Mouse (Mus musculus): ENCODE results near the gene Trp63. TPM values are rescaled to one million over a fixed set of nuclear protein-coding genes. Genes with fewer than 3 reads are reported as not detected.

Gene Trp63
- polyA plus RNA-seq, 1 experiment from 2014 or later, result 0.37 TPM

- no peak overlapping the region for H3K4me2 ChIP-seq
- H3K36me3 ChIP-seq, result no peaks in the 10 kb centered on the region
- no peaks in the 10 kb centered on the region for H3K4me1 ChIP-seq (replicated peaks)
- no peak for ATAC-seq (ENCODE audit: insufficient number of reproducible peaks, low FRiP score)
- no peak overlapping the region for H3K27ac ChIP-seq (ENCODE audit: poor library complexity, severe bottlenecking)
- H3K9me3 ChIP-seq (replicated peaks), result no peaks in the 10 kb centered on the region
- H3K27me3 ChIP-seq (replicated peaks), result no peaks in the 10 kb centered on the region
- no peak overlapping the region for H3K4me3 ChIP-seq
- H3K9ac ChIP-seq, result no peak overlapping the region
- WGBS, result 62% methylated on average over 4 of the region's 4 CpGs
Measured at GRCm38 (mm10) chr16:25779964-25780363, 96.4 kb downstream of the Trp63 start.

- no peak overlapping the region for H3K9ac ChIP-seq
- H3K27ac ChIP-seq (ENCODE audit: poor library complexity, severe bottlenecking), result no peak overlapping the region
- H3K4me3 ChIP-seq, result no peak overlapping the region
Measured at GRCm38 (mm10) chr16:25784246-25784645, 100.7 kb downstream of the Trp63 start.

GRCm38 (mm10) chr16:25786457-25786856, 102.9 kb downstream of the Trp63 start:
- 64% methylated on average over 5 of the region's 5 CpGs for WGBS
- Histone ChIP-seq H3K9ac (no peak overlapping the region), H3K36me3 (no peaks in the 10 kb centered on the region), H3K4me2 (no peak overlapping the region), H3K27me3 (replicated peaks) (no peaks in the 10 kb centered on the region), H3K4me3 (no peak overlapping the region), H3K4me1 (replicated peaks) (no peaks in the 10 kb centered on the region), H3K9me3 (replicated peaks) (no peaks in the 10 kb centered on the region), H3K27ac (ENCODE audit: poor library complexity, severe bottlenecking) (no peak overlapping the region)
- no peak for ATAC-seq (ENCODE audit: insufficient number of reproducible peaks, low FRiP score)

More at GRCm38 (mm10) chr16:25784246-25784645, 100.7 kb downstream of the Trp63 start:
- no peak for ATAC-seq (ENCODE audit: insufficient number of reproducible peaks, low FRiP score)
- Histone ChIP-seq H3K9me3 (replicated peaks) (no peaks in the 10 kb centered on the region), H3K4me1 (replicated peaks) (no peaks in the 10 kb centered on the region), H3K4me2 (no peak overlapping the region), H3K27me3 (replicated peaks) (no peaks in the 10 kb centered on the region), H3K36me3 (no peaks in the 10 kb centered on the region)
- 79% methylated on average over 2 of the region's 2 CpGs for WGBS

GRCm38 (mm10) chr16:25792640-25793266, 109.2 kb downstream of the Trp63 start:
- H3K27ac ChIP-seq (ENCODE audit: poor library complexity, severe bottlenecking), result no peak overlapping the region
- H3K4me2 ChIP-seq, result no peak overlapping the region
- no peaks in the 10 kb centered on the region for H3K9me3 ChIP-seq (replicated peaks)
- no peaks in the 10 kb centered on the region for H3K4me1 ChIP-seq (replicated peaks)
- H3K27me3 ChIP-seq (replicated peaks), result no peaks in the 10 kb centered on the region
- no peak overlapping the region for H3K9ac ChIP-seq
- no peaks in the 10 kb centered on the region for H3K36me3 ChIP-seq
- 73% methylated on average over 5 of the region's 5 CpGs for WGBS
- no peak for ATAC-seq (ENCODE audit: insufficient number of reproducible peaks, low FRiP score)
- H3K4me3 ChIP-seq, result no peak overlapping the region

DNA sequence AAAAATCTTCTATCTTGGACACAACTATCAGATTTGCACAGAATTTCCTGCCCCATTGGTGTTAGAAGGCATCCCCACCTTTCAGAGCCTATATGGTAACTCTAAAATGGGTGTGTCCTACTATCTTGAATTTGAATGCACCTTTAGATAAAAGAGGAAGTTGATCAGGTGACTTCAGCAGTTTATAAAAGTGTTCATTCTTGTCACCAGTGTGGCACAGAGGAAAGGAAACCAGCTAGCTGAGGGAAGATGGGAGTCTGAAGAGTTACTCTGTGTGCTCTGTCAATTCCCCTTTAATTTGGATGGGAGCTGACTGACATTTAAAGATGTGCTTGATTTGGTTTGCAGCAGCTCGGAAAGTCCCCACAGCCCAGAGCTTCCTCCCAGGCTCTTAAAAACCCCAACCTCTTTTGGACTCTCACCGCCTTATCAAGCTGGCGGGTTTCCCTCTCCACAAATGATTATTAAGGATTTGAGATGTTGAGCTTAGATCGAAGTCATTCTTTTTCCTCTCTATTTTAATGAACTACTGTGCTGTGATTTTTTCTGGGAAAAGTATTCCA, 114.2 kb downstream of the Trp63 start:
- no peak for ATAC-seq (ENCODE audit: insufficient number of reproducible peaks, low FRiP score)
- 58% methylated on average over 4 of the region's 4 CpGs for WGBS
- no peaks in the 10 kb centered on the region for H3K4me1 ChIP-seq (replicated peaks)
- no peaks in the 10 kb centered on the region for H3K27me3 ChIP-seq (replicated peaks)
- H3K4me3 ChIP-seq, result no peak overlapping the region
- no peak overlapping the region for H3K4me2 ChIP-seq
- no peak overlapping the region for H3K9ac ChIP-seq
- no peaks in the 10 kb centered on the region for H3K9me3 ChIP-seq (replicated peaks)
- no peaks in the 10 kb centered on the region for H3K36me3 ChIP-seq
- no peak overlapping the region for H3K27ac ChIP-seq (ENCODE audit: poor library complexity, severe bottlenecking)

DNA sequence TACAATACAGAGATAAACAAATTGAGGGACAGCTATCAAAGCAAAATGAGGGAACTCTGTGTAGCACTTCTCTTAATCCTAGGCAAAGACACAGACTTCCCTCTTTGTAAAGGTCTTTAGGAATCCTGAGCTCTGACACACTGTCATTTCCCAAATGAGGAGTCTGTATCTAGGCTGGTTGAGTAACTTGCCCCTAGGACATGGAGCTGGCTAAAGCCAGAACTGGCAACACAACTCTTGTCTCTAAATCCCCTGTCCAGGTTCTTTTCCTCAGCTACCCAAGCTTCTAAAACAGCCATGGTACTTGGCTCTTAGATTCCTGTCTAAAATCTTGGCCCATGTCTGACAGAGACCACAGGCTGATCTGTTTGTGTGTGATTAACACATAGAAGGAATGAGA, 116.1 kb downstream of the Trp63 start:
- no peak for ATAC-seq (ENCODE audit: insufficient number of reproducible peaks, low FRiP score)
- no peak overlapping the region for H3K9ac ChIP-seq

GRCm38 (mm10) chr16:25804955-25805354, 121.4 kb downstream of the Trp63 start:
- H3K4me2 ChIP-seq, result no peak overlapping the region
- no peak overlapping the region for H3K9ac ChIP-seq
- H3K4me3 ChIP-seq, result no peak overlapping the region
- H3K27ac ChIP-seq (ENCODE audit: poor library complexity, severe bottlenecking), result no peak overlapping the region
- H3K4me1 ChIP-seq (replicated peaks), result peaks cover 5% of the 10 kb centered on the region; the same call in 1 of the 2 replicates
- ATAC-seq (ENCODE audit: insufficient number of reproducible peaks, low FRiP score), result no peak
- no peaks in the 10 kb centered on the region for H3K27me3 ChIP-seq (replicated peaks)
- 42% methylated on average over 3 of the region's 3 CpGs for WGBS
- no peaks in the 10 kb centered on the region for H3K36me3 ChIP-seq
- no peaks in the 10 kb centered on the region for H3K9me3 ChIP-seq (replicated peaks)

More for the DNA sequence above, 116.1 kb downstream of the Trp63 start:
- H3K36me3 ChIP-seq, result no peaks in the 10 kb centered on the region
- H3K4me3 ChIP-seq, result no peak overlapping the region
- no peaks in the 10 kb centered on the region for H3K27me3 ChIP-seq (replicated peaks)
- no peak overlapping the region for H3K27ac ChIP-seq (ENCODE audit: poor library complexity, severe bottlenecking)
- H3K9me3 ChIP-seq (replicated peaks), result no peaks in the 10 kb centered on the region
- H3K4me2 ChIP-seq, result no peak overlapping the region
- H3K4me1 ChIP-seq (replicated peaks), result no peaks in the 10 kb centered on the region

DNA sequence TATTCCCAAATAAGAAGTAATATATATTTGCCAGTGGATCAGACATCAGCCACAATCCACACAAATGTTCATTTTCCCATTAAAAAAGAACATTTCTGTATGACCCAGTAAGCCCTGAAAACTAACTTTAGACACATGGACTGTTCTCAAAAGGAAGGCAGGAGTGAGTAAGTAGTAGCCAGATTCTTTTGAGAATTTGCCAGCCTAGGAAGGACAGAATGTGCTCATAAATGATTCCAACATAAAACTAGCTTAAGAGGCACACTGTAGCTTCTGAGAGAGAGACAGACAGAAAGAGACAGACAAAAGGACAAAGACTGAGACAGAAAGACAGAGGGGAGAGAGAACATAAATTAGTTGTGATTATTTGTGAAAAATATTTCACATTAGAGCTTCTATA, 123.6 kb downstream of the Trp63 start:
- Histone ChIP-seq H3K4me1 (replicated peaks) (peaks cover 5% of the 10 kb centered on the region; the same call in 1 of the 2 replicates), H3K27me3 (replicated peaks) (no peaks in the 10 kb centered on the region), H3K36me3 (no peaks in the 10 kb centered on the region), H3K9me3 (replicated peaks) (no peaks in the 10 kb centered on the region), H3K9ac (no peak overlapping the region), H3K27ac (ENCODE audit: poor library complexity, severe bottlenecking) (no peak overlapping the region), H3K4me3 (no peak overlapping the region), H3K4me2 (no peak overlapping the region)
- ATAC-seq (ENCODE audit: insufficient number of reproducible peaks, low FRiP score), result no peak

DNA sequence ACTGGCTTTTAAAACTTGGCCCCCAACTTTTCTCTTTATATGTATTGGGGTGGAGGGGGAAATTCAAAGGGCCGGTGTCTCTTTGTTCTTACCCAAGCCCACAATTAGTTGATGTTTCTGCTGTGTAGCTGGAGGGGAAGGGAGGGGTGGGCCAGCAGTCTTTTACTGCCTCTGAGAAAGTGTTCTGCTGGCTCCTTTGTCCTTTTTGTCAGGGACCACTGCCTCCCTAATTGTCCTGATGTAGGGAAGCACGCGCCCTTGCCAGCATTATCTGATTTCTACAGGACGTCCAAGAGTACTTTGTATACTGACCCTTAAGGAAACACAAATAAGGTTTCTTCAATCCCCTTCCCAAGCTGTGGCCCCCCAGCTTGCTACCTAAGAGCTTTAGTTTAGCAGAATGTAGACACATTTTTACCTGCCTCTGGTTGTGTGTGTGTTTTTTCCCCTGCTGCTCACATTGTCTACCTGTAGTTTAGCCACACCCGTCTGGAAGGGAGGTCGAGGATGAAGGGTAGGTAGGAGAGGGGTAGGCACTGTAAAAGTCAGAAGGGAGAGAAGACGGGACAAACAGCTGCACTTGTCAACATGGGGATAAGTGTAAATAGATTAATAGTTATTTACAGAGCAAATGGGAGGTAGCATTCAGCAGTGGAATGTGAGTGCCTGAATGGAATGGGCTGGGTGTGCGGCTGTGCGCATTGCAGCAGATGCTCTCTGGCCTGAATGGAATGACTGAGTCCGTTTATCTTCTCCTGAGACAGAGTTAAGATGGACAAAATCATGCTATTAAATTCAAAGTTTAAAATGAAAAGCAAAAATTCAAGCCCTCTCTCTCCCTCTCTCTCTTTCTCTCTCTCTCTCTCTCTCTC, 134.4 kb downstream of the Trp63 start:
- no peaks in the 10 kb centered on the region for H3K27me3 ChIP-seq (replicated peaks)
- H3K9me3 ChIP-seq (replicated peaks), result no peaks in the 10 kb centered on the region
- H3K36me3 ChIP-seq, result no peaks in the 10 kb centered on the region
- 64% methylated on average over 10 of the region's 10 CpGs for WGBS
- no peak overlapping the region for H3K9ac ChIP-seq
- H3K4me1 ChIP-seq (replicated peaks), result no peaks in the 10 kb centered on the region
- H3K4me3 ChIP-seq, result no peak overlapping the region
- no peak for ATAC-seq (ENCODE audit: insufficient number of reproducible peaks, low FRiP score)
- no peak overlapping the region for H3K4me2 ChIP-seq
- H3K27ac ChIP-seq (ENCODE audit: poor library complexity, severe bottlenecking), result no peak overlapping the region

DNA sequence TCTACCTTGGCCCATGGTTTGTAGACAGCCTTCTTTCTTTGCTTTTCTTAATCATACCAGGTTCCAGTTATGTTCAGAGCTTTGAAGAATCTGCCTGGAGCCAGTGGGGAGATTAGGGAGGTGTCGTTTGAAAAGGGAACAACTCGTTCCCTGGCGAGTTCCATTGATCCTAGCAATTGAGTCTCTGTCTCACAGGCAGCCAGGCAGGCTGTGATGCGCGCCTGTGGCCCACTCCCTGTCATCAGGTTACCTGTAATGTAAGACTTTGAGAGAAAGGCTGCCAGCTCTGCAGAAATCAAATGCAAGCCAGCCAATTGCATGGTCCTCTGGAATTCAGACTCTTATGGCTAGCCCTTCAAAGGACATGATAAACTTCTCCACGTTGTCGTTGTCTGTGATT, 142.5 kb downstream of the Trp63 start:
- Histone ChIP-seq H3K9ac (no peak overlapping the region), H3K36me3 (no peaks in the 10 kb centered on the region), H3K4me3 (no peak overlapping the region), H3K4me2 (no peak overlapping the region), H3K27me3 (replicated peaks) (no peaks in the 10 kb centered on the region), H3K9me3 (replicated peaks) (no peaks in the 10 kb centered on the region), H3K27ac (ENCODE audit: poor library complexity, severe bottlenecking) (no peak overlapping the region), H3K4me1 (replicated peaks) (no peaks in the 10 kb centered on the region)
- no peak for ATAC-seq (ENCODE audit: insufficient number of reproducible peaks, low FRiP score)
- WGBS, result 33% methylated on average over 7 of the region's 7 CpGs

- no peak for ATAC-seq (ENCODE audit: insufficient number of reproducible peaks, low FRiP score)
- H3K4me2 ChIP-seq, result no peak overlapping the region
- H3K9me3 ChIP-seq (replicated peaks), result no peaks in the 10 kb centered on the region
- 76% methylated on average over 4 of the region's 4 CpGs for whole genome bisulfite sequencing
- H3K36me3 ChIP-seq, result no peaks in the 10 kb centered on the region
- no peaks in the 10 kb centered on the region for H3K27me3 ChIP-seq (replicated peaks)
- H3K4me1 ChIP-seq (replicated peaks), result no peaks in the 10 kb centered on the region
- H3K27ac ChIP-seq (ENCODE audit: poor library complexity, severe bottlenecking), result no peak overlapping the region
- no peak overlapping the region for H3K4me3 ChIP-seq
- no peak overlapping the region for H3K9ac ChIP-seq
Measured at GRCm38 (mm10) chr16:25832576-25832975, 149.0 kb downstream of the Trp63 start.

Data from heart, embryonic 12.5 days (tissue).